Mouse (Mus musculus) liver, embryonic 14.5 days (tissue): ENCODE data around the gene Scly. TPM values are rescaled to one million over a fixed set of nuclear protein-coding genes. Genes with fewer than 3 reads are reported as not detected.
A peak's percentile ranks its signal among the peaks of the same experiment; 100 is the strongest.

Experiments used
- ATAC-seq: fragments of 200-750 bp; cut with Nextera tagmentation; 2 replicates; pipeline ENCODE4 v1.8.0; 2017; ENCODE audit warnings: moderate number of reproducible peaks, mild to moderate bottlenecking, moderate library complexity; ENCODE audit not compliant: insufficient read depth
- DNase-seq, 3 experiments: peaks; one replicate each; pipeline ENCODE4 v3.0.0-alpha.2; 2012 to 2013; ENCODE audit warnings: low read depth in 3 of 3, low spot score in 3 of 3
- H3K27ac ChIP-seq: fragments of 300-500 bp; sonication (generic); 2 replicates; pipeline ENCODE4 v1.5.1; 2014; ENCODE audit warnings: moderate library complexity, mild to moderate bottlenecking, control low read depth, inconsistent platforms
- H3K27me3 ChIP-seq: fragments of 300-500 bp; sonication (generic); 2 replicates; pipeline ENCODE4 v1.6.1; 2014; ENCODE audit warnings: mild to moderate bottlenecking, low read length, moderate library complexity; ENCODE audit not compliant: control insufficient read depth, insufficient read depth
- H3K36me3 ChIP-seq: fragments of 300-500 bp; sonication (generic); replicated peaks from 2 replicates; pipeline ENCODE4 v1.6.1; 2014; ENCODE audit warnings: low read depth; ENCODE audit not compliant: control insufficient read depth, insufficient read depth
- H3K4me1 ChIP-seq, 2 experiments: fragments of 200-500 bp in 1 of 2; fragments of 300-500 bp in 1 of 2; sonication (generic) in 1 of 2; replicated peaks; 2 replicates each; pipeline ENCODE4 v1.6.1; 2012 to 2014; ENCODE audit warnings: antibody characterized with exemption in 1 of 2, inconsistent platforms in 1 of 2, low read length in 1 of 2; ENCODE audit not compliant: control insufficient read depth in 2 of 2, insufficient read depth in 2 of 2
- H3K4me2 ChIP-seq: fragments of 300-500 bp; sonication (generic); 2 replicates; pipeline ENCODE4 v1.6.1; 2014; ENCODE audit warnings: low read depth, mild to moderate bottlenecking, control low read depth, moderate library complexity
- H3K4me3 ChIP-seq, 2 experiments: fragments of 200-500 bp in 1 of 2; fragments of 300-500 bp in 1 of 2; sonication (generic) in 1 of 2; 2 replicates each; pipeline ENCODE4 v1.5.1; 2012 to 2014; ENCODE audit warnings: low read depth in 2 of 2, low read length in 2 of 2, mild to moderate bottlenecking in 2 of 2, control low read depth in 1 of 2, inconsistent platforms in 1 of 2, moderate library complexity in 1 of 2; ENCODE audit not compliant: insufficient read depth in 1 of 2
- H3K9ac ChIP-seq: fragments of 300-500 bp; sonication (generic); replicated peaks from 2 replicates; pipeline ENCODE4 v1.6.1; 2014; ENCODE audit warnings: mild to moderate bottlenecking, control low read depth, moderate library complexity
- H3K9me3 ChIP-seq: fragments of 300-500 bp; sonication (generic); 2 replicates; pipeline ENCODE4 v1.6.1; 2016; ENCODE audit warnings: low read length, mixed read lengths; ENCODE audit not compliant: control insufficient read depth
- CTCF ChIP-seq: IDR thresholded peaks from 2 replicates; pipeline ENCODE4 v1.5.1; 2016; ENCODE audit warnings: antibody characterized with exemption, low read depth, control low read depth
- EP300 ChIP-seq: IDR thresholded peaks from 2 replicates; pipeline ENCODE4 v1.6.1; 2016; ENCODE audit warnings: antibody characterized with exemption, low read depth
- WGBS: fragments of 180-500 bp; shearing (Covaris S2); extraction: QIAGEN DNeasy Blood & Tissue Kit; methylation state at CpG from one replicate; pipeline ENCODE4 v1.1.7; 2014; ENCODE audit not compliant: insufficient replicate concordance; 5-methylcytosine and 5-hydroxymethylcytosine counted together
- polyA plus RNA-seq, 2 experiments: library from polyadenylated mRNA; depleted of rRNA in 1 of 2; stranded (reverse) in 1 of 2; unstranded in 1 of 2; fragments of >200 nt; fragmentation: Nextera tagmentation in 1 of 2; extraction: Ambion mirVana in 1 of 2; gene quantifications; 2 replicates each; pipeline versions ENCODE4 v1.2.1 to v1.2.3; 2012 to 2014

The Scly gene
- polyA plus RNA-seq, 2 experiments: 21.0 TPM

DNA sequence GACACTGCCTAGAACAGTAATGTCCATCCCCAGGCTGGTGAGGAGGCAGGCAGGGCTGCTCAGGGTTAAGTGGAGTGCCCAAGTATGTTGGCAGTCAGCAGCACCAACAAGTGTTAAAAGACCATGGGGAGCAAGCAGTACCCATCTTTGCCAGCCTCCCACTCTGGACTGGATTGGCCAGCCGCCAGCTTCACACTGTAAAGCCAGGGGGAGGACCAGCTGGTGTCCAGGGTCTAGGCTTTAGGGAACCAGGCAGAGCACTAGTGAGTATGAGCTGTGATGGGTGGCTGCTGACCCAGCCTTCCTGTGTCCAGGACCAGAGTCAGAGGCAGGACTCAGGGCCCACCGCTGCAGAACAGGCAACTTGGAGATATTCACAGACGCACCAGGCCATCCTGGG is 45.9 kb downstream of the Scly start:
- Histone ChIP-seq H3K9ac (no peak overlapping the region), H3K36me3 (no peaks in the 10 kb centered on the region), H3K27me3 (peaks cover 35% of the 10 kb centered on the region), H3K4me1 (no peaks in the 10 kb centered on the region), H3K27ac (no peak overlapping the region), H3K9me3 (no peaks in the 10 kb centered on the region), H3K4me2 (no peak overlapping the region), H3K4me3 (no peak overlapping the region)
- WGBS: 65% methylated on average over 3 of the region's 3 CpGs
- TF ChIP-seq EP300 (no peak), CTCF (no peak)
- no peak for DNase-seq
- ATAC-seq: no peak

GRCm38 (mm10) chr1:91344921-91345685 is 47.0 kb downstream of the Scly start:
- TF ChIP-seq CTCF (peak; percentile 24; the same call in 1 of the 2 replicates), EP300 (no peak)
- H3K9ac ChIP-seq: no peak overlapping the region
- peaks cover 35% of the 10 kb centered on the region for H3K27me3 ChIP-seq
- 6% methylated on average over 68 of the region's 68 CpGs for WGBS
- H3K4me2 ChIP-seq: no peak overlapping the region
- no peaks in the 10 kb centered on the region for H3K4me1 ChIP-seq
- no peak for ATAC-seq
- DNase-seq: no peak
- no peaks in the 10 kb centered on the region for H3K9me3 ChIP-seq
- no peak overlapping the region for H3K27ac ChIP-seq
- no peaks in the 10 kb centered on the region for H3K36me3 ChIP-seq
- H3K4me3 ChIP-seq: no peak overlapping the region

DNA sequence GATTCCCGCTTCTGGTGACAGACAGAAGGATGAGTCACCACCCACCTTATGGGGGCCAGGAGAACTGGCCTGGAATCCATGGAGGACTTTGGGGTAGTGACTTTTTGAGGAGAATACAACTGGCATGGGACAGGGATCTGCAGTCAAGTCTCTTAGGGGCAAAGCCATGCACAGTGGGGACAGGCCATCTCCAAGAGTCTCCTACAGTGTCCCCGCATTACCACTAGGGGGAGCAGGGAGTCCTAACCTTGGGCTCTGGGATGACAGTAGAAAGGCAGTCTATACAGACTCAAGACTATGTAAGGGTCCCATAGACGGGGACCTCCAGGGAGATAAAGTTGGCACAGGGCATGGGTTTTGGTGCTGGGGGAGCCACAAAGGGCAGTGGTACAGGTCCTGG is 48.8 kb downstream of the Scly start:
- no peaks in the 10 kb centered on the region for H3K9me3 ChIP-seq
- no peaks in the 10 kb centered on the region for H3K4me1 ChIP-seq
- no peak overlapping the region for H3K4me2 ChIP-seq
- no peaks in the 10 kb centered on the region for H3K36me3 ChIP-seq
- no peak overlapping the region for H3K4me3 ChIP-seq
- no peak overlapping the region for H3K9ac ChIP-seq
- no peak overlapping the region for H3K27ac ChIP-seq
- 27% methylated on average over 3 of the region's 3 CpGs for WGBS
- peaks cover 35% of the 10 kb centered on the region for H3K27me3 ChIP-seq
- DNase-seq (peak; percentile 37 to 55 (median 42)), ATAC-seq (no peak)
- TF ChIP-seq EP300: no peak
- TF ChIP-seq CTCF: peak; percentile 95

DNA sequence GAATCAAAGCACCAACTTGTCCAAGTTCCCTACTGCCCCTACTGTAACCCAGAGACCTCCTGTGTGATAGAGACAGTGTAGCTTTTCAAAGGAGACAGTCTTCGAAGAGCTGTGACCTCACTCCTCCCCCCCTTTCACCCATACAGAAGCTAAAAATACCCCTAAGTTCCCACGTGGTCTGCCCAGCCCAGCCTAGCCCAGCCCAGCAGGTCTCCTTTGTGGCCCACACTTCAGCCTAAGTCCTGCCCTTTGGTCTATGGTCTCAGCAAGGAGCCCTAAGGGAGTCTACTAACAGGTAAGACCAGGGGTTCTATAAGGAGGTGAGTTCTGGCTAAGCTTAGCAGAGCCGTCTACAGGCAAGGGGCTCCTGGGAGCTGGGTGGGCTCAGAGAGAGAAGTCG is 52.7 kb downstream of the Scly start, which contains the start of gene Klhl30:
Klhl30 (plus strand) TSS at position 176 of the 400 bp plus-strand sequence.
- H3K9me3 ChIP-seq: no peaks in the 10 kb centered on the region
- no peak within 1 kb of the TSS for H3K27ac ChIP-seq
- no peak within 1 kb of the TSS for H3K4me3 ChIP-seq
- TF ChIP-seq CTCF: no peak
- TF ChIP-seq EP300: no peak
- no peak for DNase-seq
- H3K4me1 ChIP-seq: no peaks in the 10 kb centered on the region
- H3K9ac ChIP-seq: no peak within 1 kb of the TSS
- ATAC-seq: no peak
- H3K36me3 ChIP-seq: no peaks in the 10 kb centered on the region
- H3K27me3 ChIP-seq: peaks cover 10% of the 10 kb centered on the region
- 39% methylated on average over 4 of the region's 4 CpGs for WGBS
- no peak within 1 kb of the TSS for H3K4me2 ChIP-seq

DNA sequence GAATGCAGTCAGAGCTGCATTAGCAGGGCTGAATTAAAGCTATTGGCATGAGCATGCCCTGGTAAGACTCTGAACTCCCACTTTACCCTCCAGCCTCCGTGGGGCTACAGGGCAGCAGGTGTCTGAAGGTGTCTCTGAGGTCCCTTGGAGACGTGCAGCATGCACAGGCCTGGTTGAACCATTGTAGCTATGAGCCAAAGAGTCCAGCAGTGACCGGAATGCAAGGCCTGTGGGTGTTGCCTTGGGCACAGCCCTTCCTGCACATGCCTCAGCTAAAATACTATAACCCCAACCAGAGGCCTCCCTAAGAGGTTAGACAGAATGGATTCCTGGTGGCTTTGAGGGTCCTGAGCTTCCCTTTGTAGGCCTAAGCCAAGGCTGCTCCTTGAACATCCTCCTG is 53.1 kb downstream of the Scly start:
- TF ChIP-seq CTCF: no peak
- no peak for TF ChIP-seq EP300
- no peak for ATAC-seq
- Histone ChIP-seq H3K27ac (no peak overlapping the region), H3K9me3 (no peaks in the 10 kb centered on the region), H3K27me3 (peaks cover 5% of the 10 kb centered on the region), H3K9ac (no peak overlapping the region), H3K36me3 (no peaks in the 10 kb centered on the region), H3K4me3 (no peak overlapping the region), H3K4me1 (no peaks in the 10 kb centered on the region), H3K4me2 (no peak overlapping the region)
- 54% methylated on average over 3 of the region's 3 CpGs for WGBS
- DNase-seq: no peak
